Comparison of ENCODE assay signal across 8 mouse cellular contexts in the genomic region with DNA sequence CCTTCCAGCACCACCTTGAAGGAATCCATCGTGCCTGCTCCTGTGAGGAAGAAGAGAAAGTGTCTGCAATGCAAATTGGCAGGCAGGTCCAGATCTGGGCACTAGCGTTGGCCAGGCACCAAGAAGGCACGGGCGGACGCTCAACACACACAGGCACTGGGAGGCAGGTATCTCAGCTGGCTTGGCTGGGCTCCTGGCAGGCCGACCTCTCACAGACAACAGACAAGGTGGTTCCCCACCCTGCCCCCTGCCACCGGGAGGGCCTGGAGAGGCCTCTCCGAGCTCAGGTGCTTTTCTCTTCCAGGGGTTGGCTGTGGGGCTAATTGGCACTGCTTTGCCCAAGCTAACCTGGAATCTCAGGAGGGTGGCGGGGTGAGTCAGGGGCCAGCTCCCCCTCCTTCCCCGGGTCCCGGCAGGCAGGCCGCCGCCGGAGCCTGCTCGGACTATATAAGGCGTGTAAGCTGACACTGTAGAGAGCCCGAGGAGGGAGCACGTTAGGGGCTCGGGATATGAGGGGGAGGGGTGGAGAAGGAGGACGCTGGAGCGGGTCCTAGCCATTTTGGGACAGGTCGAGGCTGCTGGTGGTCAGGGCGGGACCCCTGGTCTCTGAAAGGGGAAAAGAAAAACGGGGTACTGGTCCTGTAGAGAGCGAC. TPM values are rescaled to one million over a fixed set of nuclear protein-coding genes. Genes with fewer than 3 reads are reported as not detected.
DNase-seq lines count a peak whose midpoint lies in the region; ATAC-seq and TF ChIP-seq lines count a peak whose summit lies in the region.

No protein-coding gene starts in this region.

- peak overlapping the region; percentile 70 for H3K4me3 ChIP-seq in left cerebral cortex, adult 2 months
- H3K4me3 ChIP-seq in forebrain, embryonic 15.5 days = peak overlapping the region; percentile 72
- peak overlapping the region; percentile 86 for H3K4me3 ChIP-seq in hindbrain, embryonic 11.5 days (ENCODE audit: low read depth, low read length)

- peaks cover 33% of the 10 kb centered on the region for H3K4me1 ChIP-seq in forebrain, embryonic 15.5 days
- peaks cover 13% of the 10 kb centered on the region for H3K4me1 ChIP-seq in hindbrain, embryonic 11.5 days (replicated peaks; ENCODE audit: control insufficient read depth, insufficient read depth, low read length)

- no peak for DNase-seq in left cerebral cortex, adult 2 months (ENCODE audit: extremely low spot score in 1 of 2, low spot score in 2 of 2)
- DNase-seq in left cerebral cortex, adult 11 months (ENCODE audit: low spot score) = no peak
- peak; percentile 70 for DNase-seq in hindbrain, embryonic 11.5 days (ENCODE audit: low spot score)
- DNase-seq in liver = peak; percentile 60
- DNase-seq in naive thymus-derived CD4-positive, alpha-beta T cell, adult 2 months (ENCODE audit: low read depth) = peak; percentile 46
- DNase-seq in layer of hippocampus, adult 9-10 months (ENCODE audit: low spot score) = no peak

- intact Hi-C loops in left cerebral cortex, adult 2 months (cut with DNase I) = loop anchor here (1.0 to 2.0 kb wide), 3 partner anchors 24 to 107 kb away; a partner anchor contains a TSS

- WGBS in forebrain, embryonic 15.5 days = under 1% methylated on average over 25 of the region's 25 CpGs
- 3% methylated on average over 25 of the region's 25 CpGs for WGBS in hindbrain, embryonic 11.5 days

- H3K36me3 ChIP-seq in forebrain, embryonic 15.5 days = peaks cover 8% of the 10 kb centered on the region; the same call in 1 of the 2 replicates
- H3K36me3 ChIP-seq in hindbrain, embryonic 11.5 days (ENCODE audit: control insufficient read depth, insufficient read depth, low read length) = 0 out of 2 replicates have a peak, but pooled peaks cover 2% of the 10 kb centered on the region

- peak overlapping the region; percentile 91 for H3K4me2 ChIP-seq in forebrain, embryonic 15.5 days (replicated peaks)
- peak overlapping the region; percentile 93 for H3K4me2 ChIP-seq in hindbrain, embryonic 11.5 days (replicated peaks; ENCODE audit: low read depth, low read length)

- no peaks in the 10 kb centered on the region for H3K9me3 ChIP-seq in forebrain, embryonic 15.5 days
- H3K9me3 ChIP-seq in hindbrain, embryonic 11.5 days (ENCODE audit: control insufficient read depth, low read length) = no peaks in the 10 kb centered on the region

- TF ChIP-seq CTCF in left cerebral cortex, adult 2 months (IDR thresholded peaks at IDR 0.05) = no peak

- ATAC-seq in cerebellum, adult (ENCODE audit: insufficient number of reproducible peaks, low FRiP score, low TSS enrichment) = 0 out of 2 replicates have a peak, but pooled peaks have one; percentile 19
- ATAC-seq in forebrain, embryonic 15.5 days (replicated peaks) = peak; percentile 34
- ATAC-seq in hindbrain, embryonic 11.5 days (ENCODE audit: low FRiP score) = peak; percentile 66

- no peaks in the 10 kb centered on the region for H3K27me3 ChIP-seq in forebrain, embryonic 15.5 days
- H3K27me3 ChIP-seq in hindbrain, embryonic 11.5 days (ENCODE audit: control insufficient read depth, insufficient read depth, low read length) = no peaks in the 10 kb centered on the region; the same call in 1 of the 2 replicates

- peak overlapping the region; percentile 91 for H3K27ac ChIP-seq in left cerebral cortex, adult 2 months
- H3K27ac ChIP-seq in forebrain, embryonic 15.5 days (replicated peaks) = peak overlapping the region; percentile 82
- H3K27ac ChIP-seq in hindbrain, embryonic 11.5 days (ENCODE audit: low read depth, low read length) = peak overlapping the region; percentile 62; the same call in 1 of the 2 replicates

- H3K9ac ChIP-seq in forebrain, embryonic 15.5 days (replicated peaks) = peak overlapping the region; percentile 86
- H3K9ac ChIP-seq in hindbrain, embryonic 11.5 days (ENCODE audit: low read depth, low read length) = peak overlapping the region; percentile 89

RNA-seq across cellular contexts. Expression of a gene that starts 1.0 kb away (rescaled TPM):
- 100 to 1,000 TPM in 1 of 2 experiments, 10 to 100 TPM in 1; 94.9 to 114 TPM for total RNA-seq in left cerebral cortex, adult 2 months (2021)
- 135 and 138 TPM in 2 replicates for polyA plus RNA-seq in forebrain, embryonic 15.5 days (2015; fragmentation: Nextera tagmentation; extraction: Ambion mirVana)
- polyA plus RNA-seq in hindbrain, embryonic 11.5 days (2014; fragmentation: Nextera tagmentation; extraction: Ambion mirVana) = 135 and 152 TPM in 2 replicates

RNA-seq across cellular contexts. Expression of a gene that starts 16.6 kb away (rescaled TPM):
- total RNA-seq in left cerebral cortex, adult 2 months (2021) = 10 to 100 TPM; 10.1 to 18.2 TPM
- 3.6 and 4.0 TPM in 2 replicates for polyA plus RNA-seq in forebrain, embryonic 15.5 days (2015; fragmentation: Nextera tagmentation; extraction: Ambion mirVana)
- 2.2 and 2.8 TPM in 2 replicates for polyA plus RNA-seq in hindbrain, embryonic 11.5 days (2014; fragmentation: Nextera tagmentation; extraction: Ambion mirVana)

RNA-seq across cellular contexts. Expression of a gene that starts 24.0 kb away (rescaled TPM):
- total RNA-seq in left cerebral cortex, adult 2 months (2021) = 10 to 100 TPM; 63.7 to 65.7 TPM
- 67.2 and 68.4 TPM in 2 replicates for polyA plus RNA-seq in forebrain, embryonic 15.5 days (2015; fragmentation: Nextera tagmentation; extraction: Ambion mirVana)
- 67.6 and 75.0 TPM in 2 replicates for polyA plus RNA-seq in hindbrain, embryonic 11.5 days (2014; fragmentation: Nextera tagmentation; extraction: Ambion mirVana)

RNA-seq across cellular contexts. Expression of a gene that starts 24.6 kb away (rescaled TPM):
- 100 to 1,000 TPM; 303 to 325 TPM for total RNA-seq in left cerebral cortex, adult 2 months (2021)
- polyA plus RNA-seq in forebrain, embryonic 15.5 days (2015; fragmentation: Nextera tagmentation; extraction: Ambion mirVana) = 732 and 750 TPM in 2 replicates
- polyA plus RNA-seq in hindbrain, embryonic 11.5 days (2014; fragmentation: Nextera tagmentation; extraction: Ambion mirVana) = 277 and 314 TPM in 2 replicates

RNA-seq across cellular contexts. Expression of a gene that starts 48.4 kb away (rescaled TPM):
- 10 to 100 TPM; 77.6 to 80.2 TPM for total RNA-seq in left cerebral cortex, adult 2 months (2021)
- polyA plus RNA-seq in forebrain, embryonic 15.5 days (2015; fragmentation: Nextera tagmentation; extraction: Ambion mirVana) = 3.2 and 3.4 TPM in 2 replicates
- polyA plus RNA-seq in hindbrain, embryonic 11.5 days (2014; fragmentation: Nextera tagmentation; extraction: Ambion mirVana) = 2.4 and 2.5 TPM in 2 replicates

Comparison
In these comparisons a context has a peak if more than half of its experiments do, and no peak if none do; other contexts are left out.
1. DNase-seq: peak in hindbrain, embryonic 11.5 days (single experiment), liver (single experiment) and naive thymus-derived CD4-positive, alpha-beta T cell, adult 2 months (single experiment); none in left cerebral cortex, adult 2 months (0 of 2), left cerebral cortex, adult 11 months (single experiment) and layer of hippocampus, adult 9-10 months (single experiment).
2. Peak in every context shown above with its lines, with median percentiles within 50 percentile points of each other: H3K27ac ChIP-seq, H3K4me3 ChIP-seq and ATAC-seq.